21 mouse cellular contexts compared by ENCODE assay signal in the genomic region with DNA sequence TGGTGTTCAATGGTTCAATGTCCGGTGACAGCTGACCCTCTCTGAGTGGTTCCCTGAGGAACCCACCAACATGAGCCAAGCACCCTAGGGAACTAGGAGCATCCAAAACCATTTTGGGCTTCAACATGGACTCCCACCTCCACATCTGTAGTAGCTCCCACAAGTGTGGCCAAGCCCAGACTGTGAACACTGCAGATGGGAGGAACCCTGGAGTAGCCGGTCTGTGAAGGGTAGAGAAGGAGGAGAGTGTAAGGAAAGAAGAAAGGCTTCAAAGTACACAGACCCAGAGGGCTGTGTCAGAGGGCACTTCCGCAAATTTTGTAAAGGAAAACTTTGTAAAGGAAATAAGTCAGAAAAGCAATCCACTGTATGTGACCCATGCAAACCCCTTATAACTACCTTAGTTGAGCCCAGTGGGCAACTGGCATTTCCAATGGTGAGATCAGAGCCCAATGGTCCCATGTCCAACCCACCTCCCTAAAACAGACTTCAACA.
DNase-seq lines count a peak whose midpoint lies in the region; ATAC-seq and TF ChIP-seq lines count a peak whose summit lies in the region.
"Had no signal": no experiment of that assay in that cellular context is flagged by ENCODE, and none has a peak within 500 bp of the region (broad histone marks: within the 10 kb centered on the region; RNA-seq: fewer than 3 reads in every experiment).

No protein-coding gene starts in this region.

- 85% methylated on average over 3 of the region's 3 CpGs for WGBS in heart, embryonic 10.5 days
- WGBS in heart, postnatal 0 days = 82% methylated on average over 3 of the region's 3 CpGs
- WGBS in spleen, adult 2 months = 94% methylated on average over 3 of the region's 3 CpGs

- H3K9me3 ChIP-seq in heart, embryonic 10.5 days = no peaks in the 10 kb centered on the region
- no peaks in the 10 kb centered on the region for H3K9me3 ChIP-seq in heart, postnatal 0 days (replicated peaks; ENCODE audit: control insufficient read depth, low read length)
- H3K9me3 ChIP-seq: embryonic facial prominence, embryonic 13.5 days; forebrain, embryonic 12.5 days; hindbrain, embryonic 13.5 days had no signal

- H3ac ChIP-seq in myocyte (ENCODE audit: control insufficient read depth, insufficient read length) = no peak overlapping the region

- H3K4me2 ChIP-seq in heart, postnatal 0 days (ENCODE audit: low read depth, low read length) = no peak overlapping the region
- peak overlapping the region; percentile 55 for H3K4me2 ChIP-seq in myocyte (ENCODE audit: low read depth)
- H3K4me2 ChIP-seq: embryonic facial prominence, embryonic 13.5 days; forebrain, embryonic 12.5 days; hindbrain, embryonic 13.5 days had no signal

- H3K4me3 ChIP-seq in heart, embryonic 10.5 days = no peak overlapping the region
- H3K4me3 ChIP-seq in heart, postnatal 0 days (ENCODE audit: low read depth, low read length) = no peak overlapping the region
- no peak overlapping the region for H3K4me3 ChIP-seq in spleen, adult 2 months (ENCODE audit: extremely low read depth, insufficient read depth, insufficient read length)
- H3K4me3 ChIP-seq in myocyte = no peak overlapping the region
- H3K4me3 ChIP-seq: embryonic facial prominence, embryonic 13.5 days; forebrain, embryonic 12.5 days; hindbrain, embryonic 13.5 days had no signal

- DNase-seq in heart, adult 11 months = peak; percentile 82
- DNase-seq in heart, embryonic 10.5 days (ENCODE audit: low spot score) = no peak
- peak; percentile 17 for DNase-seq in heart, postnatal 0 days (ENCODE audit: low spot score)
- no peak for DNase-seq in heart, postnatal 10 days
- DNase-seq in spleen, adult 2 months (ENCODE audit: low read depth in 1 of 2, low spot score in 2 of 2) = no peak
- DNase-seq in spleen, postnatal 10 days (ENCODE audit: low spot score in 2 of 2) = no peak
- DNase-seq in cerebellum, postnatal 4 days (ENCODE audit: low spot score in 2 of 2) = no peak
- DNase-seq: adrenal gland, adult 2 months; adrenal gland, postnatal 25 days; cerebellum, adult 11-12 months; cerebellum, adult 9-10 months; cerebellum, postnatal 25 days; gastrocnemius, postnatal 14 days; heart, postnatal 4 days; kidney, adult 11 months had no signal

- no peak for TF ChIP-seq POLR2A in spleen, adult 2 months (IDR thresholded peaks at IDR 0.05; ENCODE audit: low read depth, low read length)
- TF ChIP-seq POLR2A in myocyte (IDR thresholded peaks at IDR 0.05; ENCODE audit: insufficient read length, low read depth) = no peak

- TF ChIP-seq EP300 in heart, postnatal 0 days (IDR thresholded peaks at IDR 0.05; ENCODE audit: low read depth) = no peak

- H3K4me1 ChIP-seq in heart, embryonic 10.5 days = peaks cover 33% of the 10 kb centered on the region
- peaks cover 43% of the 10 kb centered on the region for H3K4me1 ChIP-seq in heart, postnatal 0 days (ENCODE audit: control insufficient read depth, insufficient read depth)
- peaks cover 22% of the 10 kb centered on the region; the same call in 1 of the 2 replicates for H3K4me1 ChIP-seq in spleen, adult 2 months (ENCODE audit: control insufficient read depth, insufficient read depth, insufficient read length)
- H3K4me1 ChIP-seq: forebrain, embryonic 12.5 days had no signal

- no peaks in the 10 kb centered on the region for H3K27me3 ChIP-seq in heart, embryonic 10.5 days (ENCODE audit: insufficient read depth, poor library complexity, severe bottlenecking)
- no peaks in the 10 kb centered on the region for H3K27me3 ChIP-seq in heart, postnatal 0 days (ENCODE audit: control insufficient read depth, insufficient read depth, low read length)
- no peaks in the 10 kb centered on the region for H3K27me3 ChIP-seq in spleen, adult 2 months (ENCODE audit: control insufficient read depth, insufficient read depth, low read length)
- no peaks in the 10 kb centered on the region for H3K27me3 ChIP-seq in myocyte (ENCODE audit: control insufficient read depth, insufficient read depth, insufficient read length)
- H3K27me3 ChIP-seq: embryonic facial prominence, embryonic 13.5 days; forebrain, embryonic 12.5 days; hindbrain, embryonic 13.5 days had no signal

- intact Hi-C loops in heart, postnatal 10 days (cut with DNase I) = no loop called here

- no peak overlapping the region for H3K27ac ChIP-seq in heart, embryonic 10.5 days
- H3K27ac ChIP-seq in heart, postnatal 0 days (ENCODE audit: low read depth) = peak overlapping the region; percentile 50
- peak overlapping the region; percentile 65; the same call in 1 of the 2 replicates for H3K27ac ChIP-seq in spleen, adult 2 months (ENCODE audit: insufficient read depth, low read length)
- H3K27ac ChIP-seq: embryonic facial prominence, embryonic 13.5 days; forebrain, embryonic 12.5 days; hindbrain, embryonic 13.5 days; hindbrain, postnatal 0 days had no signal

- no peaks in the 10 kb centered on the region for H3K79me2 ChIP-seq in myocyte (ENCODE audit: control insufficient read depth, insufficient read depth)

- no peak for TF ChIP-seq CTCF in heart, postnatal 0 days (IDR thresholded peaks at IDR 0.05; ENCODE audit: low read depth)
- no peak for TF ChIP-seq CTCF in spleen, adult 2 months (IDR thresholded peaks at IDR 0.05; ENCODE audit: extremely low read depth, insufficient read depth, insufficient read length, insufficient replicate concordance)

- peaks cover 19% of the 10 kb centered on the region; the same call in 1 of the 2 replicates for H3K36me3 ChIP-seq in heart, embryonic 10.5 days
- peaks cover 13% of the 10 kb centered on the region; the same call in 1 of the 2 replicates for H3K36me3 ChIP-seq in heart, postnatal 0 days (replicated peaks; ENCODE audit: control insufficient read depth, insufficient read depth, low read length)
- H3K36me3 ChIP-seq in spleen, adult 2 months (ENCODE audit: control insufficient read depth, insufficient read depth, low read length) = no peaks in the 10 kb centered on the region
- no peaks in the 10 kb centered on the region for H3K36me3 ChIP-seq in myocyte (ENCODE audit: control insufficient read depth, insufficient read depth)
- H3K36me3 ChIP-seq: embryonic facial prominence, embryonic 13.5 days had no signal

- no peak overlapping the region for H3K9ac ChIP-seq in heart, postnatal 0 days (replicated peaks; ENCODE audit: low read depth, low read length)
- H3K9ac ChIP-seq: embryonic facial prominence, embryonic 13.5 days; forebrain, embryonic 12.5 days; hindbrain, embryonic 13.5 days had no signal

- ATAC-seq in heart, postnatal 0 days (ENCODE audit: insufficient read depth, low read depth) = no peak
- ATAC-seq: forebrain, embryonic 16.5 days; hindbrain, postnatal 0 days had no signal

TF ChIP-seq in myocyte, 11 proteins besides CTCF, POLR2A, EP300 and RAD21:
- no peak for TF ChIP-seq CEBPB (IDR thresholded peaks at IDR 0.05; ENCODE audit: insufficient read depth, poor library complexity, severe bottlenecking)
- no peak for TF ChIP-seq MYOD1 (IDR thresholded peaks at IDR 0.05; ENCODE audit: control insufficient read depth in 1 of 3, insufficient read length in 2 of 3, low read depth in 2 of 3)
- no peak for TF ChIP-seq TCF3 (IDR thresholded peaks at IDR 0.05; ENCODE audit: insufficient read length, low read depth)
- no peak for TF ChIP-seq MAX (IDR thresholded peaks at IDR 0.05; ENCODE audit: low read depth)
- TF ChIP-seq REST (IDR thresholded peaks at IDR 0.05; ENCODE audit: insufficient read depth, insufficient read length) = no peak
- TF ChIP-seq POLR2AphosphoS2 (IDR thresholded peaks at IDR 0.05; ENCODE audit: insufficient read length, low read depth) = no peak
- TF ChIP-seq TCF12 (IDR thresholded peaks at IDR 0.05; ENCODE audit: insufficient read depth, poor library complexity, severe bottlenecking) = no peak
- no peak for TF ChIP-seq MYOG (IDR thresholded peaks at IDR 0.05; ENCODE audit: control insufficient read depth in 1 of 3, insufficient read depth in 1 of 3, insufficient read length in 2 of 3, low read depth in 2 of 3)

Comparison
In these comparisons a context has a peak if more than half of its experiments do, and no peak if none do; other contexts are left out.
1. DNase-seq: peak in heart, adult 11 months (single experiment) and heart, postnatal 0 days (single experiment); none in heart, embryonic 10.5 days (single experiment), heart, postnatal 10 days (0 of 2), spleen, adult 2 months (0 of 2), spleen, postnatal 10 days (0 of 2) and cerebellum, postnatal 4 days (0 of 2).